In the genomic region with DNA sequence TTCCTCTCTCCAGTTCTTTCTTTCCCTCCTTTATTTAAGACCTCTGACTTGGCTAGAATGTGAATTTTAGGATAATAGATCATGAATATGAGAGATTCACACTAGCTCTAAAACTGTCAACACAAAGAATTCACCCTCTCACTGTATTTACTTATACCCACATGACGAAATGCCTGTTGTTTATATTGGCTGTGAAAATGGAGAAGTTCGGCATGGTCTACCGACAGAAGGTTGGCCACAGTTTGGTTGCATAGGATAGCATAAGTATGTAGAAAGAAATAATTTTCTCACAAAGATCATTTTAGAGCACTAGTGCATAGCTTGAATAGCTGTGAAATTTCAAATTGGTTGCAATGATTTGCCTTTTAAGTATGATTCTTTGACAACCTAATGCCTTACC, we compare ENCODE assay signal across 16 mouse cellular contexts.
"Had no signal": no experiment of that assay in that cellular context is flagged by ENCODE, and none has a peak within 500 bp of the region (broad histone marks: within the 10 kb centered on the region; RNA-seq: fewer than 3 reads in every experiment).

No protein-coding gene starts in this region.

- H3K4me1 ChIP-seq: megakaryocyte, embryonic 14.5 days; midbrain, embryonic 15.5 days; neural tube, embryonic 13.5 days; stomach, embryonic 15.5 days had no signal

- H3K4me2 ChIP-seq: midbrain, embryonic 11.5 days; midbrain, embryonic 15.5 days; neural tube, embryonic 13.5 days; stomach, embryonic 15.5 days had no signal

- ATAC-seq: inflammation-experienced regulatory T-cells, adult 6 months; intestine, postnatal 0 days; midbrain, embryonic 15.5 days had no signal

- H3K27me3 ChIP-seq: megakaryocyte, embryonic 14.5 days; midbrain, embryonic 15.5 days; neural tube, embryonic 13.5 days; stomach, embryonic 15.5 days had no signal

- H3K36me3 ChIP-seq: limb, embryonic 10.5 days; midbrain, embryonic 15.5 days; neural tube, embryonic 13.5 days; stomach, embryonic 15.5 days had no signal

- H3K9me3 ChIP-seq: limb, embryonic 10.5 days; megakaryocyte, embryonic 14.5 days; midbrain, embryonic 15.5 days; neural tube, embryonic 13.5 days; stomach, embryonic 15.5 days had no signal

- H3K27ac ChIP-seq: left cerebral cortex, adult 2 months; limb, embryonic 10.5 days; macrophage; midbrain, embryonic 15.5 days; neural tube, embryonic 13.5 days; stomach, embryonic 15.5 days had no signal

- DNase-seq: kidney, adult 8-10 months; kidney, postnatal 25 days; retina, postnatal 1 day; right cerebral cortex, postnatal 14 days; thymus, adult 2 months; thymus, postnatal 25 days had no signal

- H3K9ac ChIP-seq: midbrain, embryonic 15.5 days; neural tube, embryonic 13.5 days; stomach, embryonic 15.5 days had no signal

- H3K4me3 ChIP-seq: left cerebral cortex, adult 2 months; limb, embryonic 10.5 days; megakaryocyte, embryonic 14.5 days; midbrain, embryonic 15.5 days; neural tube, embryonic 13.5 days; stomach, embryonic 15.5 days had no signal
